Mouse (Mus musculus) limb, embryonic 11.5 days (tissue): ENCODE results near the gene Zscan4e. TPM values are rescaled to one million over a fixed set of nuclear protein-coding genes. Genes with fewer than 3 reads are reported as not detected.
"Not testable (repeated sequence)": the region's sequence is repeated elsewhere in the genome, so short reads cannot be mapped to it uniquely, and the experiment has no call there.

Experiments
- ATAC-seq: fragments of 200-750 bp; cut with Nextera tagmentation; 2 replicates; pipeline ENCODE4 v1.8.0; 2017; ENCODE audit warnings: low read depth; ENCODE audit not compliant: insufficient number of reproducible peaks, low FRiP score, low TSS enrichment
- DNase-seq: peaks from one replicate; pipeline ENCODE4 v3.0.0-alpha.2; 2015; ENCODE audit warnings: low spot score
- H3K27ac ChIP-seq: fragments of 300-500 bp; sonication (generic); replicated peaks from 2 replicates; pipeline ENCODE4 v1.5.1; 2014; ENCODE audit warnings: low read depth, mild to moderate bottlenecking, low read length
- H3K27me3 ChIP-seq: fragments of 300-500 bp; sonication (generic); 2 replicates; pipeline ENCODE4 v1.6.1; 2014; ENCODE audit warnings: mild to moderate bottlenecking, low read length, mixed read lengths; ENCODE audit not compliant: control insufficient read depth, insufficient read depth
- H3K36me3 ChIP-seq: fragments of 300-500 bp; sonication (generic); 2 replicates; pipeline ENCODE4 v1.6.1; 2014; ENCODE audit warnings: mild to moderate bottlenecking, low read length, moderate library complexity, mixed read lengths; ENCODE audit not compliant: control insufficient read depth, insufficient read depth
- H3K4me1 ChIP-seq: fragments of 300-500 bp; sonication (generic); 2 replicates; pipeline ENCODE4 v1.6.1; 2014; ENCODE audit warnings: low read length, mixed read lengths; ENCODE audit not compliant: control insufficient read depth, insufficient read depth
- H3K4me2 ChIP-seq: fragments of 300-500 bp; sonication (generic); 2 replicates; pipeline ENCODE4 v1.6.1; 2014; ENCODE audit warnings: low read depth, mild to moderate bottlenecking, moderate library complexity; ENCODE audit not compliant: severe bottlenecking
- H3K4me3 ChIP-seq: fragments of 300-500 bp; sonication (generic); 2 replicates; pipeline ENCODE4 v1.5.1; 2014; ENCODE audit warnings: low read depth, low read length
- H3K9ac ChIP-seq: fragments of 300-500 bp; sonication (generic); 2 replicates; pipeline ENCODE4 v1.6.1; 2014; ENCODE audit warnings: mild to moderate bottlenecking, low read length
- H3K9me3 ChIP-seq: fragments of 300-500 bp; sonication (generic); 2 replicates; pipeline ENCODE4 v1.6.1; 2016; ENCODE audit warnings: low read length; ENCODE audit not compliant: control insufficient read depth
- microRNA-seq: library from miRNA; unstranded; fragments of <30 nt; microRNA quantifications from one replicate; pipeline ENCODE4, GENCODE M21; 2016
- polyA plus RNA-seq: library from polyadenylated mRNA; unstranded; fragments of >200 nt; fragmentation: Nextera tagmentation; extraction: Ambion mirVana; gene quantifications from 2 replicates; pipeline ENCODE4 v1.2.1, GENCODE M21; 2014

Gene Zscan4e
- polyA plus RNA-seq, result not detected in 2 replicates

- H3K27ac ChIP-seq, H3K27me3 ChIP-seq, H3K9me3 ChIP-seq, H3K4me2 ChIP-seq, H3K36me3 ChIP-seq, DNase-seq, ATAC-seq, H3K4me1 ChIP-seq, H3K4me3 ChIP-seq, H3K9ac ChIP-seq: not testable (repeated sequence)
Observed at GRCm38 (mm10) chr7:11310582-11310981, at the start of gene Zscan4e. TSS of gene Zscan4e (minus strand) at chr7:11310682.

Small RNAs within 50 kb of the gene (microRNA-seq; reads per million reads assigned to microRNA genes)
- gene Gm23087 (not detected), gene Gm26248 (not detected)

Other genes starting within 250 kb of the Zscan4e start
- not detected in 2 replicates for gene Zscan4-ps1, start 241.0 kb downstream of the Zscan4e start, polyA plus RNA-seq
- not detected in 2 replicates for gene Zscan4d, start 144.5 kb downstream of the Zscan4e start, polyA plus RNA-seq
- not detected in 2 replicates for gene Zscan4f, start 87.2 kb upstream of the Zscan4e start, polyA plus RNA-seq
- not detected in 2 replicates for gene Zscan4-ps2, start 203.6 kb upstream of the Zscan4e start, polyA plus RNA-seq